9 mouse cellular contexts compared by ENCODE assay signal in genomic region chr11:44622023-44622731, GRCm38 (mm10). TPM values are rescaled to one million over a fixed set of nuclear protein-coding genes. Genes with fewer than 3 reads are reported as not detected.
A peak's percentile ranks its signal among the peaks of the same experiment; 100 is the strongest.
DNase-seq lines count a peak whose midpoint lies in the region; ATAC-seq lines count a peak whose summit lies in the region.
"Had no signal": no experiment of that assay in that cellular context is flagged by ENCODE, and none has a peak within 500 bp of the region (broad histone marks: within the 10 kb centered on the region; RNA-seq: fewer than 3 reads in every experiment).

No protein-coding gene starts in this region.

- H3K4me2 ChIP-seq in limb, embryonic 11.5 days (ENCODE audit: low read depth, severe bottlenecking) = peak overlapping the region; percentile 94; the same call in 1 of the 2 replicates

- 0 out of 2 replicates have a peak, but pooled peaks cover 9% of the 10 kb centered on the region for H3K27me3 ChIP-seq in limb, embryonic 11.5 days (ENCODE audit: control insufficient read depth, insufficient read depth, low read length)

- H3K9me3 ChIP-seq in limb, embryonic 11.5 days (ENCODE audit: control insufficient read depth, low read length) = no peaks in the 10 kb centered on the region
- H3K9me3 ChIP-seq: megakaryocyte, embryonic 14.5 days had no signal

- H3K9ac ChIP-seq in limb, embryonic 11.5 days (ENCODE audit: low read length) = no peak overlapping the region

- ATAC-seq in limb, embryonic 11.5 days (ENCODE audit: insufficient number of reproducible peaks, low FRiP score, low TSS enrichment, low read depth) = no peak

- peaks cover 2% of the 10 kb centered on the region; the same call in 1 of the 2 replicates for H3K36me3 ChIP-seq in limb, embryonic 11.5 days (ENCODE audit: control insufficient read depth, insufficient read depth, low read length)

- H3K27ac ChIP-seq in limb, embryonic 11.5 days (replicated peaks; ENCODE audit: low read depth, low read length) = no peak overlapping the region

- DNase-seq in adrenal gland, postnatal 10 days = peak; percentile 62
- no peak for DNase-seq in adrenal gland, postnatal 4 days (ENCODE audit: low spot score in 2 of 2)
- peak; percentile 65 for DNase-seq in cerebellum, adult 9-10 months
- peak; percentile 60 for DNase-seq in gastrocnemius, postnatal 14 days
- DNase-seq in limb, embryonic 11.5 days (ENCODE audit: low spot score) = peak; percentile 61
- no peak for DNase-seq in liver
- DNase-seq in layer of hippocampus, postnatal 14 days (ENCODE audit: low spot score in 2 of 2) = no peak
- DNase-seq in thymus, postnatal 14 days = no peak

- H3K4me1 ChIP-seq in limb, embryonic 11.5 days (ENCODE audit: control insufficient read depth, insufficient read depth, low read length) = peaks cover 18% of the 10 kb centered on the region

- 25% methylated on average over 11 of the region's 11 CpGs for WGBS in limb, embryonic 11.5 days

- intact Hi-C loops in gastrocnemius, postnatal 14 days (cut with DNase I; ENCODE audit: low total_unique reads) = no loop called here

- no peak overlapping the region; the same call in 1 of the 2 replicates for H3K4me3 ChIP-seq in limb, embryonic 11.5 days (ENCODE audit: low read depth, low read length)
- H3K4me3 ChIP-seq: megakaryocyte, embryonic 14.5 days had no signal

RNA-seq across cellular contexts. Expression of gene Ebf1, which starts 5.1 kb away (rescaled TPM):
- total RNA-seq in adrenal gland, postnatal 10 days (2021) = 10 to 100 TPM; 36.1 to 53.0 TPM
- total RNA-seq in adrenal gland, postnatal 4 days (2021) = 10 to 100 TPM; 32.5 to 36.8 TPM
- 10 to 100 TPM; 15.8 to 18.3 TPM for total RNA-seq in gastrocnemius, postnatal 14 days (2021)
- polyA plus RNA-seq in limb, embryonic 11.5 days (2014; fragmentation: Nextera tagmentation; extraction: Ambion mirVana) = 56.0 and 61.7 TPM in 2 replicates
- 1 to 10 TPM; 4.8 to 6.1 TPM for total RNA-seq in layer of hippocampus, postnatal 14 days (2021)

Comparison
In these comparisons a context has a peak if more than half of its experiments do, and no peak if none do; other contexts are left out.
1. DNase-seq: peak in adrenal gland, postnatal 10 days (single experiment), cerebellum, adult 9-10 months (single experiment), gastrocnemius, postnatal 14 days (single experiment) and limb, embryonic 11.5 days (single experiment); none in adrenal gland, postnatal 4 days (0 of 2), liver (single experiment), layer of hippocampus, postnatal 14 days (0 of 2) and thymus, postnatal 14 days (single experiment).